Comparison of ENCODE assay signal across 24 mouse cellular contexts in genomic region chr16:34270681-34271080, GRCm38 (mm10).
A peak's percentile ranks its signal among the peaks of the same experiment; 100 is the strongest.
DNase-seq lines count a peak whose midpoint lies in the region; ATAC-seq and TF ChIP-seq lines count a peak whose summit lies in the region.
"Had no signal": no experiment of that assay in that cellular context is flagged by ENCODE, and none has a peak within 500 bp of the region (broad histone marks: within the 10 kb centered on the region; RNA-seq: fewer than 3 reads in every experiment).

No protein-coding gene starts in this region.

- no peak overlapping the region for H3K4me3 ChIP-seq in heart, embryonic 13.5 days
- no peak overlapping the region for H3K4me3 ChIP-seq in layer of hippocampus, adult 2 months
- no peak overlapping the region for H3K4me3 ChIP-seq in intestine, embryonic 16.5 days (ENCODE audit: low read length)
- H3K4me3 ChIP-seq in stomach, embryonic 16.5 days (replicated peaks; ENCODE audit: low read length): no peak overlapping the region
- H3K4me3 ChIP-seq: embryonic facial prominence, embryonic 15.5 days; erythroblast, embryonic 14.5 days; forebrain, embryonic 15.5 days; heart, embryonic 10.5 days; hindbrain, embryonic 13.5 days had no signal

- no peak overlapping the region for H3K9ac ChIP-seq in heart, embryonic 13.5 days
- H3K9ac ChIP-seq in intestine, embryonic 16.5 days (ENCODE audit: low read depth, low read length): no peak overlapping the region
- no peak overlapping the region for H3K9ac ChIP-seq in stomach, embryonic 16.5 days (ENCODE audit: low read length)
- H3K9ac ChIP-seq: embryonic facial prominence, embryonic 15.5 days; forebrain, embryonic 15.5 days; hindbrain, embryonic 13.5 days had no signal

- H3K4me1 ChIP-seq in heart, embryonic 13.5 days: peaks cover 38% of the 10 kb centered on the region
- no peaks in the 10 kb centered on the region for H3K4me1 ChIP-seq in intestine, embryonic 16.5 days (ENCODE audit: control insufficient read depth, insufficient read depth, low read length)
- peaks cover 5% of the 10 kb centered on the region; the same call in 1 of the 2 replicates for H3K4me1 ChIP-seq in stomach, embryonic 16.5 days (ENCODE audit: control insufficient read depth, insufficient read depth, low read length)
- H3K4me1 ChIP-seq: forebrain, embryonic 15.5 days; hindbrain, embryonic 13.5 days had no signal

- no peak overlapping the region for H3K4me2 ChIP-seq in heart, embryonic 13.5 days
- no peak overlapping the region for H3K4me2 ChIP-seq in intestine, embryonic 16.5 days (ENCODE audit: low read depth, low read length)
- H3K4me2 ChIP-seq in stomach, embryonic 16.5 days (ENCODE audit: low read depth, low read length): no peak overlapping the region
- H3K4me2 ChIP-seq: embryonic facial prominence, embryonic 15.5 days; forebrain, embryonic 15.5 days; hindbrain, embryonic 13.5 days had no signal

- no peaks in the 10 kb centered on the region for H3K9me3 ChIP-seq in heart, embryonic 13.5 days
- H3K9me3 ChIP-seq in intestine, embryonic 16.5 days (ENCODE audit: control insufficient read depth, low read length): no peaks in the 10 kb centered on the region
- H3K9me3 ChIP-seq in stomach, embryonic 16.5 days (replicated peaks; ENCODE audit: control insufficient read depth, low read length): no peaks in the 10 kb centered on the region
- H3K9me3 ChIP-seq: embryonic facial prominence, embryonic 15.5 days; forebrain, embryonic 15.5 days; heart, embryonic 10.5 days; hindbrain, embryonic 13.5 days had no signal

- no peak for DNase-seq in heart, adult 18-20 months
- no peak for DNase-seq in layer of hippocampus, adult 2 months (ENCODE audit: low spot score in 2 of 2)
- DNase-seq in layer of hippocampus, adult 9-10 months (ENCODE audit: low spot score): no peak
- no peak for DNase-seq in cerebellum, postnatal 4 days (ENCODE audit: low spot score in 2 of 2)
- no peak for DNase-seq in cerebellum, adult 9-11 months
- DNase-seq: adrenal gland, postnatal 14 days; cerebellum, adult 11-12 months; cerebellum, adult 9-10 months; cerebellum, postnatal 36 days; embryo, embryonic 11 days; gastrocnemius, postnatal 14 days; heart, postnatal 10 days; kidney, adult 11 months had no signal

- TF ChIP-seq CTCF in layer of hippocampus, adult 2 months (conservative IDR thresholded peaks at IDR 0.05): no peak

- peak overlapping the region; percentile 49 for H3K27ac ChIP-seq in heart, embryonic 13.5 days (replicated peaks)
- H3K27ac ChIP-seq in layer of hippocampus, adult 2 months: peak overlapping the region; percentile 70
- no peak overlapping the region for H3K27ac ChIP-seq in intestine, embryonic 16.5 days (ENCODE audit: low read length)
- H3K27ac ChIP-seq in stomach, embryonic 16.5 days (ENCODE audit: low read length): no peak overlapping the region
- H3K27ac ChIP-seq: embryonic facial prominence, embryonic 15.5 days; forebrain, embryonic 15.5 days; hindbrain, embryonic 13.5 days; hindbrain, postnatal 0 days had no signal

- no peak for ATAC-seq in heart, embryonic 13.5 days (ENCODE audit: extremely low read depth, insufficient number of reproducible peaks, low FRiP score, low TSS enrichment)
- ATAC-seq in intestine, embryonic 16.5 days: peak; percentile 76
- ATAC-seq in stomach, embryonic 16.5 days (ENCODE audit: insufficient read depth, low FRiP score): peak; percentile 87
- ATAC-seq: activated CD4-positive, CD25-positive, alpha-beta regulatory T cell, adult 4 months; forebrain, embryonic 15.5 days; hindbrain, postnatal 0 days; Patski had no signal

- no peaks in the 10 kb centered on the region for H3K36me3 ChIP-seq in heart, embryonic 13.5 days
- H3K36me3 ChIP-seq in intestine, embryonic 16.5 days (ENCODE audit: control insufficient read depth, insufficient read depth, low read length): no peaks in the 10 kb centered on the region
- H3K36me3 ChIP-seq in stomach, embryonic 16.5 days (ENCODE audit: control insufficient read depth, insufficient read depth, low read length): no peaks in the 10 kb centered on the region
- H3K36me3 ChIP-seq: embryonic facial prominence, embryonic 15.5 days; forebrain, embryonic 15.5 days; heart, embryonic 10.5 days; hindbrain, embryonic 13.5 days had no signal

- 53% methylated on average over 2 of the region's 2 CpGs for WGBS in heart, embryonic 13.5 days
- WGBS in intestine, embryonic 16.5 days: 45% methylated on average over 2 of the region's 2 CpGs
- 41% methylated on average over 2 of the region's 2 CpGs for WGBS in stomach, embryonic 16.5 days

- no peaks in the 10 kb centered on the region for H3K27me3 ChIP-seq in heart, embryonic 13.5 days (replicated peaks)
- H3K27me3 ChIP-seq in intestine, embryonic 16.5 days (replicated peaks; ENCODE audit: control insufficient read depth, insufficient read depth, low read length): no peaks in the 10 kb centered on the region
- no peaks in the 10 kb centered on the region for H3K27me3 ChIP-seq in stomach, embryonic 16.5 days (ENCODE audit: control insufficient read depth, insufficient read depth, low read length)
- H3K27me3 ChIP-seq: embryonic facial prominence, embryonic 15.5 days; forebrain, embryonic 15.5 days; hindbrain, embryonic 13.5 days; Patski had no signal

Comparison
In these comparisons a context has a peak if more than half of its experiments do, and no peak if none do; other contexts are left out.
1. H3K27ac ChIP-seq: peak in heart, embryonic 13.5 days (single experiment) and layer of hippocampus, adult 2 months (single experiment); none in intestine, embryonic 16.5 days (single experiment) and stomach, embryonic 16.5 days (single experiment).